Mouse (Mus musculus): ENCODE measurements at regions not wholly inside any gene's neighbourhood (a gene's known extent, or its start where the extent isn't known, plus 50 kb on each side); places are given as distances from the start of the nearest gene placed in this dataset.

DNA sequence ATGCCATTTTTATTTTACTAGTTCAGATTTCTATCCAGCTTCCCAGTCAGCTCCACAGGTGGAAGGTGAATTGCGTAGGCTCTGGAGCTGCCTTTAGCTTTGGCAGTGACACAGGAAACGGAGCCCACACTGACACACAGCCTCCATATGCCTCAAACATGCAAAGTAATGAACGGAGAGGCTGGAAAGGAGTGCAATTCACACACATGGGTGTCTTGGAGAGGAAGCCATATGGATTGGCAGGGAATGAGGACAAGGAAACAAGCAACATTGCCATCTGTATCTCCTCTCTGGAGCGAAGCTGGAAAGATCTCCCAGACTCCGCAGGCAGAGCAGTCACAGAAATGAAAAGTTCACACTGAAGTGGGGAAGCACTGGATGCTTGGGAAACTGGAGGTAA is 201.6 kb upstream of the 4930452B06Rik start:
- DNase-seq (ENCODE audit: low spot score in 2 of 2) = no peak

DNA sequence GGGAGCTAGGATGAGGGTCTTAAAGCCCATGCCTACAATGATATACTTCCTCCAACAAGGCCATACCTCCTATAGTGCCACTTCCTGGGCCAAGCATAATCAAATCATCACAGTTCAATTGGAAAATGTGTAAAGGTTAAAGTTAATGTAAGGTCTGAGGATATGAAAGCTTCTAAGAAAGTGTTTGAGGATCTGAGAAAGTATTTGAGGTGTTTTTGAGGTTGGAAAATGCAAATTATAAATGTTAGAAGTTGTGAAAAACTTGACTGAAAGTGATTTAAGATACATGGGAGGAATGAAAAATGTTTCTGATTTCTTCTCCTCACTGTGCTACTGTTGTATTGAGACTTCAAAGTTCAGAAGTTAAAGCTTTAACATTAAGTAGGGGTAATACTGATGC is 185.5 kb upstream of the 4930452B06Rik start:
- DNase-seq (ENCODE audit: low spot score in 2 of 2) = no peak

DNA sequence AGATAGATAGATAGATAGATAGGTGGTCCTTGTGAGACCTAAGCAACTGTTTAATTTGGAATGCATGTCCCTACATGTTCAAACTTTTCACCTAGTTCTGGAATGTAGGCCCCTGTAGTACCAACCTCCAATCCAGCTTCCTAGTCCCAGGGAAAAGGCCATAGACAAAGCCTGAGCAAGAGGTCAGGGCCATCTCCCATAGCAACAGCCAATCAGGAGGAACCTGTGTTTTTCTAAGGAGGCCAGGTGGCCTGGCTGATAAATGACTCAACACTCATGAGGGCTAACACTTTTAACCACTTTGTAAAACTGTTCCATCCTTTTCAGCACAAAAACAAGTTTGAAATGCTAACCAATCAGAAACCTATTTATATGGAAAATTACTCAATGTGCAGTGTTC is 184.2 kb upstream of the 4930452B06Rik start:
- DNase-seq (ENCODE audit: low spot score in 2 of 2) = no peak

DNA sequence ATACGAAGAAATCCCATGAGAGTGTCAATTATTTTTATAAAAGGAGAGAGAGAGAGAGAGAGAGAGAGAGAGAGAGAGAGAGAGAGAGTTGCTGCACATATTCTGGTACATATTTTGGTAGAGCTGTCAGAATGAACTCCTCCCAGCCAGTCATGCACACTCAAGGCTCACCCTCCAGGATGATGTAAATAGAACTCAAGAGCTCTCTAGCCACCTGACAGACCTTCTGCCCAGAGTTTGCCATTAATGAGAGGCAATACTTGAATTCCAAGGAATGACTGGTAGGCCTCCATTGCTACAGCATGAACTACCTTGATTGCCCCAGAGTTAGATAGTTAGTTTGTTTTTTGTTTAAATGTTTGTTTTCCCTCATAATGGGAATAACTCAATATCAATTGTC is 167.5 kb upstream of the 4930452B06Rik start:
- DNase-seq (ENCODE audit: low spot score in 2 of 2) = no peak

DNA sequence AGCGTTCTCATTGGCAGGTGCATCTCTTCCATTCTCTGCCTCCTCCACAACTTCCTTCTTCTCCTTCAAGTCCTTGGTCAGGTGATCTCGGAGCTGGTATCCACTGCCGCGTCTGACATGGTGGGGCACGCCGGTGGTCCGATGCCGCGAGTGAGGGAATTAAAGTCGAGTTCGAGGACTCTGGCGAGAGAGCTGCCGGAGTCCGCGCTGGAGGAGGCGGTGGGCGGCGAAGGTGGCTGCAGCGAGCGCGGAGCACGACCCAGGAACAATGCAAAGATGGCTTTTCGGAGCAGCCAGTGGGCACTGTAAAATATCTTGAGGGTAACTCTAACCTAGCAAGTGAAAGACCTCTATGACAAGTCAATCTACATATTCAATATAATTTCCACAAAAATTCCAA is 134.2 kb upstream of the 4930452B06Rik start:
- peak in 1 of 2 experiments; percentile 1 for DNase-seq (ENCODE audit: low spot score in 2 of 2)

DNA sequence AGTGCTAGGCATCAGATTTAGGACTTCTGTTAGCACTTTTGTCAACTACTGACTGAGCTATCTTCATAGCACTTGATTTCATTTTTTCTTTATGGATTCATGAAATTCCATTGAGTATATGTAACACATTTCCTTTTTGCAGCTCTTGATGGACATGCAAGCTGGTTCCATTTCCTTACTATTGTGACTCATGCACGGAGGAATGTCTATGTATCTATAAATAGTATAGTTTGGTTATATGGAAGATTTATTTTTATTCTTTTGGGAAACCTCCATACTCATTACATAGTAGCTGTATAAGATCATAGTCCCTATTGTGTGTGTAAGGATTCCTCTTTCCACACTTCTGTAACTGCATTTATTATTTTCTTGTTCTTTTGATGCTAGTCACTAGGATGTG is 123.3 kb upstream of the 4930452B06Rik start:
- DNase-seq (ENCODE audit: low spot score in 2 of 2) = no peak

DNA sequence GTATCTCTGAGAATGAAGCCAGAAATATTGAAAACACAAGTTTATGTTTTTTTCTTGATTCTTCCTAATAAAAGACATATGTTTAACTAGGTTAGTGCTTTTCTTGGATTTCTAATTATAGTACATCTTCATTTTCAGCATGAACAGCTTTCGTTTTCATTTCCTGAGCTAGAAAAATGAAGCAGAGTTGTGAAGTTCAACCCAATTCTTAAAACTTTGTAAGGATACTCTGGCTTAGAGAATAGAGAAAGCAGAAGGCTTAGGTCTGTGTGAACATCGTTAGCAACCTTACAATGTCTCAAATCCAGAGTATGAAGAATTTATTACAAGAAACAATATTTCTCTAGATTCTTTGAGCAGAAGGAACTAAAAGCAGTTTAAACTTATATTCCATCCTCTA is 94.5 kb upstream of the 4930452B06Rik start:
- DNase-seq (ENCODE audit: low spot score in 2 of 2) = no peak

DNA sequence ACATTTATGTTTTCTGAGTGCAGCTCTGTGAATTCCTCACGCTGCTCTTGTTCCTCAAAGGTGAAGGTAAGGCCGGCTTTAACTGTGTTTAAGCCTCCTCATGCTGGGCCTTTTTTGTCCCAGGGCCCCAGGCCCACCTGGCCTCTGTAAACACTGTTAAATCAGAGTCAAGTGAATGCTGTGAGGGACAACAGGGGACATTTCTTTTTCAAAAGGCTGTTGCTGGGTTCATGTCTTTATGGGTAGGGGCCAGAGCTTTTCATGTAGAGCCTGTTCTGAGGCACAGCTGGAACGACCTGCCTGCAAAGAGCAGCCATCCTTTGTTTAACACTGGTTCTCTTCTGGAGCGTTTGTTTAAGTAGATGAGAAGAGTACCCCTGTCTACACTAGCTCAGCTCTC is 70.8 kb upstream of the 4930452B06Rik start:
- no peak for DNase-seq (ENCODE audit: low spot score in 2 of 2)

DNA sequence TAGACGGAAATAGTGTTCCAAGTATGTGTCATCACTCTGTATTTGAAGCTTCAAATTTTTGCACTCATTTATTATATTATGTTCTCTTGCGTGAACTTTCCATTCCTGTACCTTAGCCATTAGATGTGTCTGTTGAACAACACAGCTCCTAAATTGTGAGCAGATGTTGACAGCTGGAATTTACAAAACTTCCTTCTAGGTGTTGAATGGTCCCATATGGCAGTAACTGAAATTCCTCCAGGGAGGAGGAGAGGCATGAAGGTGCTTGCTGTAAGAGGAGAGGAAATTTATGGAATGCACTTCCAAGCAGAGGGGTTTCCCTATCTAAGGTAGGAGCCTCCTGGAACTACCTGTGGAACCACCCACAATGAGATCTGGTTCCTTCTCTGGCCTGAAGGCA is 67.2 kb upstream of the 4930452B06Rik start:
- no peak for DNase-seq (ENCODE audit: low spot score in 2 of 2)

DNA sequence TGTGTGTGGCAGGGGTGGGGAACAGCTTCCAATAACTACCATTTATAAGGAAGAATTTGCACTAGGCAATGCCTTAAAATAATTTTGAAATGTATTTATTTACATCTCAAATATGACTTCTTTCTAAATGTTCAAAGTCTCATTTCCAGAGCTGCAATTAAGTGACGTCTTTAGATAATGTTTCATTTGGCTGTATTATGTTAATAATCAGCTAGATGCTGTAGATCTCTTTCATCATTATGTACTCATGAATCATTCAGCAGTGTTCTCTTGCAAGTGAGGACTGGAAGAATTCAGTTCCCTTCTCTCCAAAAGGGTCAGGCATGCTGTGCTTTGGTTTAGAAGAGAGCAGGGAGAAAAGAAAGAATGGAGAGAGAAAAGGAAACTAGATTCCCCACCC is 61.3 kb upstream of the 4930452B06Rik start:
- no peak for DNase-seq (ENCODE audit: low spot score in 2 of 2)

Measured in urinary bladder, postnatal 36 days (tissue).